Mouse (Mus musculus) lung, postnatal 0 days (tissue): ENCODE data around the gene Tmem30a.

Experiments used
- CTCF ChIP-seq: IDR thresholded peaks from 2 replicates; pipeline ENCODE4 v1.5.1; 2016; ENCODE audit warnings: antibody characterized with exemption, mild to moderate bottlenecking
- EP300 ChIP-seq: IDR thresholded peaks from 2 replicates; pipeline ENCODE4 v1.6.1; 2016; ENCODE audit warnings: antibody characterized with exemption, mild to moderate bottlenecking, control low read depth

- TF ChIP-seq CTCF (no peak), EP300 (no peak)
These were observed 26.2 kb downstream of the Tmem30a start for GRCm38 (mm10) chr9:79766991-79767545.
